Mouse (Mus musculus): ENCODE measurements at regions not wholly inside any gene's neighbourhood (a gene's known extent, or its start where the extent isn't known, plus 50 kb on each side); places are given as distances from the start of the nearest gene placed in this dataset.

- no peak for DNase-seq (ENCODE audit: low read depth, low spot score)
Observed at GRCm38 (mm10) chr8:86360283-86360682, 220.2 kb downstream of the Abcc12 start.

DNA sequence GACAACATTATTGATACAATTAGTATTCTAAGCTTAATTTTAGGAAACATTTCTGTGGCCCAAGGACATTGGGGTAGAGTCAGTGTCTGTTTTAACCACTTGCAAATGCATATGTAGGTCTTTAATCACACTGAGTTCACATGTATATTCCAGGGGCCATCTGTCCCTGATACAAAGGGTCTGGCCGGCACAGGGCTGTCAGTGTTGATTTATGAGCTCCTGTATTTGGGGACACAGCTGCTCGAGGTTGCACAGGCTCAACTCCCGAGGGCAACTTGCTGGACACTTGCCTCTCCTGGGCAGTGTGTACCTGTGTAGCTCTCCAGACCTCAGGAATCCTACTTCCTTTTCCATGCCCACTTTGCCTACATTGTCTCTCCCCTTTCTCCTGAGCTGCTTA, 221.0 kb downstream of the Abcc12 start:
- no peak for DNase-seq (ENCODE audit: low read depth, low spot score)

DNA sequence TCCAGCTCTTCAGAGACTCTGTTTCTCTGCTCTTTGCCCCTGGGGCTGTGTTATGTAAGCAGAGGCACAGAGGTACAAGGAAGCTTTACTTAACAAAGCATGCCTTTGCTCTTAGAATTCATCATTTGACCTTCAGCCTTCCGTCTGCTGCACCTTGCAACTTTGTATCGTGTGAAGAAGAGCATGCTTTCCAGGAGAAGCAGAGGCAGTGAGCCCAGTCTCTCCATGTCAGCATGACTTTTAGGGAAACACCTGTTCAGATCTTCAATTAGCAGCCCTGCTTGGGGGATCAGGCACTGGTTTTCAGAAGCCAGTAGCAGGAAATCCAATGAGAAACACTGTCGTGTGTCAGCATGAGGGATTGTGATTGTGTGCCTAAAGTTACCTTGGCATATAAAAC, 226.7 kb downstream of the Abcc12 start:
- DNase-seq (ENCODE audit: low read depth, low spot score) = no peak

DNA sequence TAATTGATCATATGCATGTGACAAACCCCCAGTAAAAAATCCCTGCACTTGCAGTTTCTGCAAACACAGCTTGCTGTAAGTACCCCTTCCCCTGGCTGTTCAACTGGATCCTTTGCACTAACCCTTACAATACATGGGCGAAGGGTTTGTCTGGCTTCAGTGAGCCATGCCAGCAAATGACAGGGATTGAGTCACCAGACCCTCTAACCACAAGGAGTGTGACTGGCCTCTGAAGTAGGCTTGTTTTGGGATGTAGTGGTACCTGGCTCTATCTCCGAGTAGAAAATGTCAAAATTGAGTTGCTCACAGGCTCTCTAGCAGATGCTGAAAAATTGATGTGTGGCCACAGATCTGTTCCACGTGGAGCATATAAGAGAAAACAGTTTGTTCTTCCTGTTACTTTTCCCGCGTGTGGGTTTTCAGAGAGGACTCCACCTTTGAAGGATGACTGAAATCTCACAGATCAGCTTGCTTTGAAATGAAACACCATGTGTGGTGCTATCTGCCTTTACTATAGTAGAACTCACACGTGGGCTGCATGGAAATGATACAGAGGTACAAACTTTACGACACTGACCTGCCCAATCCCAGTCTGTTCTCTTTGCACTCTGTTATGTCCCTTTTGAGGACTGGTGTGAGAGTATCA, 228.8 kb downstream of the Abcc12 start:
- peak; percentile 76 for DNase-seq (ENCODE audit: low read depth, low spot score)

- DNase-seq (ENCODE audit: low read depth, low spot score) = peak; percentile 93
Observed at GRCm38 (mm10) chr8:86350128-86350527, 230.4 kb downstream of the Abcc12 start.

- DNase-seq (ENCODE audit: low read depth, low spot score) = no peak
Observed at GRCm38 (mm10) chr8:86342016-86342684, 238.3 kb downstream of the Abcc12 start.

DNA sequence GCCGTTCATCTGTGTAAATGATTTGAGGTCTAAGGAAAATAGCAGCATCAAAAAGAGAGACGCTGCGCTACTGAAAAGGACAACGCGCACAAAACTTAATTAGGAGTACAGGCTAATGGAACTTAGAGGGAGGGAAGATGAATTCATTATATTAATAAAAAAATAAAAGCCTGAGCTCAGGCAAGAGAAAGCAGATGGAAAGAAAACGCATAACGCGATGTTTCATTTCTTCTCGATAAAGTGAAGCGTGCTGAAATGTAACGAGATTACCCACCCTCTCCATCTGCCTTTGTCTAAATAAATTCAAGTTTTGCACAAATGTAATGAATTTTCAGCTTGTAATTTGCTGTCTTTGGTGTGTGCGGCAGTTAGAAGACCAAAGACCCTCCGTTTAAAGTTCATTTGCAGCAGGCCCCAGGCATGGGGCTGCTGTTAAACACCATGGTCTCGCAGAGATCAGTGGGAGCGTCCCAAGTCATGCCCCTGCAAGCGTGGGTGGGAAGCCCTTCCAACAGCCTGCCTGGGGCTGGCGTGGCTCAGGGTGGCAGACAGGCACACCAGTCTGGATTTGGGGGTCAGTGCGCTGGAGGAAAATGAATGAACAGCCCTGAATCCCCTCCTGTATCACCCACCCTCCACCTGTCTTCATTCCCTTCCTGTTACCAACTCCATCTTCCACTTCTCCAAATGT, 241.8 kb downstream of the Abcc12 start:
- DNase-seq (ENCODE audit: low read depth, low spot score) = no peak

- no peak for DNase-seq (ENCODE audit: low read depth, low spot score)
Observed at GRCm38 (mm10) chr8:86331383-86331782, 249.1 kb downstream of the Abcc12 start.

DNA sequence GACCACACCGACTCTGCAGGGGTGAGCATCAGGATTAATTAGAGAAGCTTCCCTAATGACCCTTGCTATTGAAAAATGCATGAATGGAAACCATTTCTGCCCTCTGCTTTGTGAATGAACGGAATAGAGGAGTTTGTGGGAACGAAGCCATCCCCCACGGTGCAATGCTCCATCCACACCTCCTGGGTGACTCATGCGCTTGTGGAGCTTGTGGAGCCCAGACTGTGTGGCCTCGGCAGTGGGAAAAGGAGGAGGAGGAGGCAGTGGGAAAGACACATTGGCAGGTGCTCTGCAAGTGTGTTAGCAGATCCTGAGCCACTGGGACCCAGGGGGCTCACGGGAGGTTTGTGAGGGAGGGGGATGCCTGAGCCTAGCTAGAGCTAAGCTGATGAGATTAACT, 251.9 kb downstream of the Abcc12 start:
- DNase-seq (ENCODE audit: low read depth, low spot score) = peak; percentile 40

DNA sequence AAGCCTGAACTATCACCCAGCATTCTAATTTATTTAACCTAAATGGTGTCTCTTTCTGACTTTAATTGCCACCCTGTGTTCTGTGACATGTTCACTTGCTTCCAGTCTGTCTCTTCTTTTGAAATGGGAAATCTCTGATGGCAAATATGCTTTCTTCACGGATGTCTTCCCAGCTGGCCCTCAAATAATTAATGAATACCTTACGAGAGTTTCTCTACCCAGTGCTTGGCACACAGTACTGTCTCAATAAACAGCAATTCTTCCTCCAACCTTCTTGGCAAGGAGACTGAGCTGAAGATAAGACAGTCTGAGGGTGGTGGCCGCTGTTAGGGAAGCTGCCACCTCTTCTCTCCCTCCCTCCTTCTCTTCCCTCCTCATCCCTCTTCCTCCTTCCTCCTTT, 252.5 kb downstream of the Abcc12 start:
- DNase-seq (ENCODE audit: low read depth, low spot score) = no peak

- DNase-seq (ENCODE audit: low read depth, low spot score) = no peak
Observed at GRCm38 (mm10) chr8:86325040-86325439, 255.4 kb downstream of the Abcc12 start.

DNA sequence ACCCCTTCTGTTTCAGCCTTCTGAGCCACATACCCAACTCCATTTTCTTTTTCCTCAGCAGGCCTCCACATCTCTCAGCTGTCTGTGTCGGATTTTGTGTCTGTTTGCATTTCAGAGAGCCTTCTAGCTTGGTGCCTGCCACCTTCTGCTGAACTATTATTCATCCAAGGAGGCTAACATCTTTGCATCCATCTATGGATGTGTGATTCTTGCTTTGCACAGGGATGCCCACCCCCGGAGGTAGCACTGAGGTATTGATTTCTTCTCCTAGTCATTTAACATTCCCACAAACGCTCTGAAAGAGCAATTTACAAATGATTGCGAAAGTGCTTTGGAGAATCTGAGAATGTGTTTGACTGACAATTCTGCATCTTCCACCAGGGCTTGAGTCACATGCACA, 255.9 kb downstream of the Abcc12 start:
- no peak for DNase-seq (ENCODE audit: low read depth, low spot score)

GRCm38 (mm10) chr8:86323823-86324222, 256.7 kb downstream of the Abcc12 start:
- DNase-seq (ENCODE audit: low read depth, low spot score) = no peak

GRCm38 (mm10) chr8:86322494-86322893, 258.0 kb downstream of the Abcc12 start:
- DNase-seq (ENCODE audit: low read depth, low spot score) = no peak

- DNase-seq (ENCODE audit: low read depth, low spot score) = no peak
Observed at GRCm38 (mm10) chr8:86320938-86321337, 259.5 kb downstream of the Abcc12 start.

DNA sequence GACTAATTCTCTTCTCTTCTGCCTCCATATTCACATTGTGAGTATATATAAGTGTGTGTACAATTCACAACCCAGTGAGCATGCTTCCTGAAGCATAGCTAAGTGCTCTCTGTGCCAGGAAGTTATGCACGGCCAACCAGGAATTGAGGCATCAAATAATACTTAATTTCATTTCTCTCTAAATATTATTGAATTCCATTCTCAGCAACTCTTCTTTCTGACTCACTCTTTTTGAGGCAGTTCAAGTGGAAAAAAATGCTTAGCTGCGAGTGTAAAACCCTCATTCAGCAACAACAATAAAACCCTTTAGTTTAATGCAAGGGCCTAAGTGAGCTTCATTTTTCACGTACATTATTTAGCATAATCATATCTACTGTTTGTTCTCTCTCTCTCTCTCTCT, 262.0 kb downstream of the Abcc12 start:
- peak; percentile 24 for DNase-seq (ENCODE audit: low read depth, low spot score)

DNA sequence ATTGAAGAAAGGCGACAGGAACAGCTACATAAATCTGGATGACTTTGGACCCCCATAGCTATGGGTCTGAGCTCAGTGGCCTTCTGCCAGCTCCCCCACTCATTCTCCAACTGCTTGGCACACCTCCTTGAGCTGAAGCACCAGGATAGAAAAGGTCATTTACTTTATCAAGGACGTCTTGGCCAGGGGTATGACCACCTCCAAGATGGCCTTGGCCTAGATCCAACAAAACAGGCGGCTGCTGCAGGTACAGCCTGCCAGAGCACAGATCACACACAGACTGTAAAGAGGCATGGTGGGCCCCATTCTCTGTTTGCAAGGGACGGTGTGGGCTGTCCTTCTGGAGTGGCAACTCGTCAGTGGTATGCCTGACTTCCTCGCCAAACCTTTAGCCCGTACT, 264.2 kb downstream of the Abcc12 start:
- DNase-seq (ENCODE audit: low read depth, low spot score) = no peak

- no peak for DNase-seq (ENCODE audit: low read depth, low spot score)
Observed at GRCm38 (mm10) chr8:86309460-86309859, 271.0 kb downstream of the Abcc12 start.

GRCm38 (mm10) chr8:86307339-86307738, 273.1 kb downstream of the Abcc12 start:
- DNase-seq (ENCODE audit: low read depth, low spot score) = no peak

DNA sequence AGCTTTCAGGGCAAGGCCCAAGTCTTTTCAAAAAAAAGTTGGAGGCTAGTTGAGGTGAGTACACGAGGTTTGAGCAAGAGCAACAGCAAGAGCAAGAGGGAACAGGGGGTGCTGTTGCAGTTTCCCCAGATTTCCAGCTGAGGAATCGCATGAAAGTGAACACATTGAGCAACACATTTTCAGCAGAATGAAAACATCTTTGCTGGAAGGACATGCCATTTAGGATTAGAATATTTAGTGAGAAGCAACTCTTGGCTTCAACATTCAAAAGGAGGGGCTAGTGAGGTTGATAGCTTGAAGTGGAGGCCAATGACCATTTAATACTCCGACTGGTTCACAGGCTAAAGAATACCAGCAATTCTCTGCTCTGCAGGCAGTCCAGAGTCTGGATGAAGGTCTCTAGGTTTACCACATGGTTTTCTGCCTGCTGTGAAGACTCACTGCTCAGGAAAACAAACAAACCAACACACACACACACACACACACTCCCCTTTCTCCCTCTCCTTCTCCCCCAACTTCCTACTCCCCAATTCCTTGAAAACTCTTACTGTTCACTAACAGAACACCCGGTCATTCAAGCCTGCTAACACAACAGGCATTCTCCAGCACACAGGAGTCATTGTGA, 278.5 kb downstream of the Abcc12 start:
- no peak for DNase-seq (ENCODE audit: low read depth, low spot score)

DNA sequence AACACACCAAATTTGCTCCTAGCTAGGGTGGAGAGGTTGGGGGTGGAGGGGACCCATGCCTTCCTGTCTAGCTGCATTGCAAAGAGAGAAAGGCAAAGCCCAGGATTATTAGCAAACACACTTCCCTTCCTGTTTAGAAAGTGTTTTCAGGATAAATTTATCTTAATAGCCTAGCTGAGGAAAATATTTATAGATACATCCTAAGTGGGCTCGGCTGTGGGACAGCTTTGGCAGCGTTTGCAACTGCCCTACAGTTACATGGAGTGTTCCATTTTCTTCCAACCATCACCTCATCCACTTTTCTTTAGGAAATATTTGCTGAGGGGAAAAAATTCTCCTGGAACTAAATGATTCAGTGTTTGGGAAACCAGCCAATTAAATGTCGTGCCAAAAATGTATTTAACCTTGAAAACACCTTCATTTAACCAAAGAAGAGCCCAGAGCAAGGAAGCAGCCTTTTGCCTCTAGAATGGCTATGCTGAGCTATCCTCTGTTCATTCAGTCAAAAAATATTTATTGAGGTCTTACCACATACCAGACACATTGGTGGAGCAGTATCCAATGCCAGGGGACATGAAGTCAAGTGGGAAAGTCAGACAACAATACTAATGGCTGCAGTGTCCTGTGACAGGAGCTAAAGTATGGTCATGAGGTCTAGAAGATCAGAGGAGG, 291.6 kb downstream of the Abcc12 start:
- DNase-seq (ENCODE audit: low read depth, low spot score) = peak; percentile 42

GRCm38 (mm10) chr8:86282922-86283321, 297.6 kb downstream of the Abcc12 start:
- DNase-seq (ENCODE audit: low read depth, low spot score) = no peak

Measured in 3T3-L1 (cell line).